ENCODE assay signal across 24 mouse cellular contexts in genomic region chr12:106074371-106075155, GRCm38 (mm10).
DNase-seq lines count a peak whose midpoint lies in the region; ATAC-seq and TF ChIP-seq lines count a peak whose summit lies in the region.
"Had no signal": no experiment of that assay in that cellular context is flagged by ENCODE, and none has a peak within 500 bp of the region (broad histone marks: within the 10 kb centered on the region; RNA-seq: fewer than 3 reads in every experiment).

No protein-coding gene starts in this region.

- H3K27ac ChIP-seq in kidney, embryonic 15.5 days: no peak overlapping the region
- no peak overlapping the region for H3K27ac ChIP-seq in kidney, postnatal 0 days
- H3K27ac ChIP-seq in midbrain, embryonic 10.5 days (replicated peaks): no peak overlapping the region
- H3K27ac ChIP-seq: forebrain, embryonic 10.5 days; hindbrain, embryonic 12.5 days; hindbrain, embryonic 15.5 days had no signal

- no peaks in the 10 kb centered on the region for H3K9me3 ChIP-seq in kidney, embryonic 15.5 days (replicated peaks)
- no peaks in the 10 kb centered on the region for H3K9me3 ChIP-seq in kidney, postnatal 0 days (replicated peaks; ENCODE audit: low read length)
- H3K9me3 ChIP-seq in midbrain, embryonic 10.5 days (replicated peaks): no peaks in the 10 kb centered on the region
- H3K9me3 ChIP-seq: forebrain, embryonic 10.5 days; G1E; hindbrain, embryonic 12.5 days; hindbrain, embryonic 15.5 days had no signal

- H3K4me1 ChIP-seq in kidney, embryonic 15.5 days: no peaks in the 10 kb centered on the region
- H3K4me1 ChIP-seq in kidney, postnatal 0 days (replicated peaks; ENCODE audit: insufficient read depth, low read length): no peaks in the 10 kb centered on the region
- H3K4me1 ChIP-seq in midbrain, embryonic 10.5 days: peaks cover 23% of the 10 kb centered on the region

- H3K36me3 ChIP-seq in kidney, embryonic 15.5 days: peaks cover 33% of the 10 kb centered on the region
- H3K36me3 ChIP-seq in kidney, postnatal 0 days (ENCODE audit: insufficient read depth, low read length): peaks cover 4% of the 10 kb centered on the region; the same call in 1 of the 2 replicates
- peaks cover 55% of the 10 kb centered on the region for H3K36me3 ChIP-seq in midbrain, embryonic 10.5 days
- H3K36me3 ChIP-seq: hindbrain, embryonic 12.5 days; hindbrain, embryonic 15.5 days had no signal

- ATAC-seq in kidney, embryonic 15.5 days (replicated peaks; ENCODE audit: low FRiP score): no peak
- ATAC-seq in kidney, postnatal 0 days (replicated peaks; ENCODE audit: low FRiP score, low read depth): 0 out of 2 replicates have a peak, but pooled peaks have one; percentile 29
- ATAC-seq: forebrain, embryonic 14.5 days; Patski had no signal

- H3K4me3 ChIP-seq in kidney, embryonic 15.5 days (replicated peaks): no peak overlapping the region
- H3K4me3 ChIP-seq in kidney, postnatal 0 days (replicated peaks; ENCODE audit: low read depth, low read length): no peak overlapping the region
- no peak overlapping the region for H3K4me3 ChIP-seq in midbrain, embryonic 10.5 days
- H3K4me3 ChIP-seq: forebrain, embryonic 10.5 days; hindbrain, embryonic 12.5 days; hindbrain, embryonic 15.5 days had no signal

- WGBS in kidney, embryonic 15.5 days: 83% methylated on average over 12 of the region's 12 CpGs
- WGBS in kidney, postnatal 0 days: 77% methylated on average over 12 of the region's 12 CpGs
- WGBS in midbrain, embryonic 10.5 days: 82% methylated on average over 12 of the region's 12 CpGs

- peak; percentile 34 for DNase-seq in kidney, adult 11 months
- peak; percentile 41 to 55 for DNase-seq in kidney, adult 8-10 months
- no peak for DNase-seq in kidney, postnatal 0 days (ENCODE audit: low spot score)
- peak; percentile 47 to 67 for DNase-seq in kidney, postnatal 25 days
- no peak for DNase-seq in midbrain, embryonic 10.5 days (ENCODE audit: low spot score)
- no peak for DNase-seq in lung, postnatal 36 days
- DNase-seq in left cerebral cortex, adult 9 months (ENCODE audit: low spot score in 2 of 2): no peak
- DNase-seq: adrenal gland, postnatal 10 days; adrenal gland, postnatal 36 days; B cell, adult 2 months; cerebellum, adult 18-20 months; cerebellum, adult 9-10 months; cerebellum, postnatal 14 days; gastrocnemius, postnatal 25 days; heart, adult 18-20 months had no signal

- no peak overlapping the region for H3K4me2 ChIP-seq in kidney, embryonic 15.5 days
- no peak overlapping the region for H3K4me2 ChIP-seq in kidney, postnatal 0 days (ENCODE audit: low read length)
- H3K4me2 ChIP-seq: heart, embryonic 11.5 days; hindbrain, embryonic 12.5 days; hindbrain, embryonic 15.5 days had no signal

- no peak for TF ChIP-seq CTCF in kidney, postnatal 0 days (IDR thresholded peaks at IDR 0.05; ENCODE audit: low read depth)

- H3K9ac ChIP-seq in kidney, embryonic 15.5 days: no peak overlapping the region
- no peak overlapping the region for H3K9ac ChIP-seq in kidney, postnatal 0 days (ENCODE audit: low read depth, low read length)
- H3K9ac ChIP-seq: hindbrain, embryonic 12.5 days; hindbrain, embryonic 15.5 days had no signal

- no peaks in the 10 kb centered on the region for H3K27me3 ChIP-seq in kidney, embryonic 15.5 days
- H3K27me3 ChIP-seq in kidney, postnatal 0 days (ENCODE audit: insufficient read depth, low read length): no peaks in the 10 kb centered on the region
- H3K27me3 ChIP-seq in midbrain, embryonic 10.5 days (ENCODE audit: low read depth, poor library complexity, severe bottlenecking): no peaks in the 10 kb centered on the region
- H3K27me3 ChIP-seq: CH12.LX; hindbrain, embryonic 12.5 days; hindbrain, embryonic 15.5 days; Patski had no signal

Comparison
In these comparisons a context has a peak if more than half of its experiments do, and no peak if none do; other contexts are left out.
1. DNase-seq: peak in kidney, adult 11 months (single experiment), kidney, adult 8-10 months (2 of 2) and kidney, postnatal 25 days (2 of 2); none in kidney, postnatal 0 days (single experiment), midbrain, embryonic 10.5 days (single experiment), lung, postnatal 36 days (single experiment) and left cerebral cortex, adult 9 months (0 of 2).